Mouse (Mus musculus) liver, embryonic 11.5 days (tissue): ENCODE data around the gene Sorbs2. TPM values are rescaled to one million over a fixed set of nuclear protein-coding genes. Genes with fewer than 3 reads are reported as not detected.

Source experiments
- ATAC-seq: fragments of 200-750 bp; cut with Nextera tagmentation; replicated peaks from 2 replicates; pipeline ENCODE4 v1.8.0; 2017; ENCODE audit warnings: moderate number of reproducible peaks, mild to moderate bottlenecking, moderate TSS enrichment, moderate library complexity; ENCODE audit not compliant: low FRiP score
- DNase-seq: peaks from one replicate; pipeline ENCODE4 v3.0.0-alpha.2; 2017; ENCODE audit warnings: low spot score
- H3K27ac ChIP-seq: fragments of 300-500 bp; sonication (generic); 2 replicates; pipeline ENCODE4 v1.5.1; 2014; ENCODE audit warnings: mild to moderate bottlenecking, low read depth, low read length, control low read depth
- H3K27me3 ChIP-seq: fragments of 300-500 bp; sonication (generic); replicated peaks from 2 replicates; pipeline ENCODE4 v1.6.1; 2014; ENCODE audit warnings: low read length, mixed read lengths; ENCODE audit not compliant: control insufficient read depth, insufficient read depth
- H3K36me3 ChIP-seq: fragments of 300-500 bp; sonication (generic); 2 replicates; pipeline ENCODE4 v1.6.1; 2014; ENCODE audit warnings: mild to moderate bottlenecking, low read length, moderate library complexity, mixed read lengths; ENCODE audit not compliant: control insufficient read depth, insufficient read depth
- H3K4me1 ChIP-seq: fragments of 300-500 bp; sonication (generic); replicated peaks from 2 replicates; pipeline ENCODE4 v1.6.1; 2014; ENCODE audit warnings: low read length, mixed read lengths; ENCODE audit not compliant: control insufficient read depth, insufficient read depth
- H3K4me2 ChIP-seq: fragments of 300-500 bp; sonication (generic); 2 replicates; pipeline ENCODE4 v1.6.1; 2014; ENCODE audit warnings: mild to moderate bottlenecking, control low read depth, moderate library complexity
- H3K4me3 ChIP-seq: fragments of 300-500 bp; sonication (generic); 2 replicates; pipeline ENCODE4 v1.5.1; 2014; ENCODE audit warnings: low read depth, low read length, control low read depth
- H3K9ac ChIP-seq: fragments of 300-500 bp; sonication (generic); 2 replicates; pipeline ENCODE4 v1.6.1; 2014; ENCODE audit warnings: low read depth, low read length, control low read depth
- H3K9me3 ChIP-seq: fragments of 300-500 bp; sonication (generic); 2 replicates; pipeline ENCODE4 v1.6.1; 2016; ENCODE audit warnings: low read length, inconsistent platforms, mixed read lengths; ENCODE audit not compliant: control insufficient read depth
- WGBS: fragments of 180-500 bp; shearing (Covaris S2); extraction: QIAGEN DNeasy Blood & Tissue Kit; methylation state at CpG from one replicate; pipeline ENCODE4 v1.1.7; 2014; 5-methylcytosine and 5-hydroxymethylcytosine counted together
- polyA plus RNA-seq: library from polyadenylated mRNA; unstranded; fragments of >200 nt; fragmentation: Nextera tagmentation; extraction: Ambion mirVana; gene quantifications from 2 replicates; pipeline ENCODE4 v1.2.1, GENCODE M21; 2014

Sorbs2 gene
- polyA plus RNA-seq, 1 experiment from 2014 or later = 5.7 TPM

DNA sequence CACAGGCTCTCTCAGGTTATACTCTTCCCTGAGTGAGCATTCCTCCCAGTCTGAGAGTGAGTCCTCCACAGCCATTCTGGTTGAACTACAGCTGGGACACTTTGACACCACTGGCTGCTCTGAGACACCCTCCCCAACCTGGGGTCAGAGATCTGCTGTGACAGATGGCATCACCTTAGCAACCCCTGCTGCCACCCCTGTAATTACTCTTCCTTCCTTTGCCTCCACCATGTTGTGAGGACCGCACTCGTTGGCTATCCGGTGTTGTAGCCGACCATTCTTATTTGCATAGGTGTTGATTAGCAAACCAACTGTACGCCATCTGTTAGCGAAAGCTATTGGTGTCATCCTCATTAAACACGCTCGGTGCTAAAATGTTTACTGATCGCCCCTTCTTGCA lies 247.9 kb downstream of the Sorbs2 start:
- no peak for ATAC-seq
- 93% methylated on average over 9 of the region's 9 CpGs for WGBS

DNA sequence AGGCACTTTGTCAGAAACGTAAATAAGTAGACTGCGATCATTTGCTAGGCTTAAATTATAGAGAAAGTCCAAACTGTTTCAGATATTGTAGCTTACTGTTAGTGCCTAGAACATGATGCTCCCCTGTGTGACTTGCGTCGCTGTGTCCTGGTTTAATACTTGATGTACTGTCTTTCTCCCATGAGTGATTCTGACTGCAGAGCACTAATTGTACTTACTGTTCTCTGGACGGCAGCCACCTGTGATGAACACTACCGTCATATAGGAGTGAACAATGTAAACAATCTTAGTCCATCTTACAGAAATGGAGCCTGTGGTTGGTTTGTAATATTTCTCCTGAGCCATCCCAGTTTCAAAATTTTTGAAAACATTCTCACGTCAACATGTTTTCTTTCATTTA lies 248.4 kb downstream of the Sorbs2 start:
- no peaks in the 10 kb centered on the region for H3K4me1 ChIP-seq
- H3K27ac ChIP-seq = no peak overlapping the region
- H3K9ac ChIP-seq = no peak overlapping the region
- DNase-seq (no peak), ATAC-seq (no peak)
- 82% methylated on average over 7 of the region's 7 CpGs for WGBS
- H3K36me3 ChIP-seq = no peaks in the 10 kb centered on the region
- no peaks in the 10 kb centered on the region for H3K27me3 ChIP-seq
- H3K4me3 ChIP-seq = no peak overlapping the region
- no peaks in the 10 kb centered on the region for H3K9me3 ChIP-seq
- H3K4me2 ChIP-seq = no peak overlapping the region

More for the DNA sequence above, 247.9 kb downstream of the Sorbs2 start:
- H3K27me3 ChIP-seq = no peaks in the 10 kb centered on the region
- H3K27ac ChIP-seq = no peak overlapping the region
- DNase-seq = no peak
- no peaks in the 10 kb centered on the region for H3K4me1 ChIP-seq
- H3K9ac ChIP-seq = no peak overlapping the region
- H3K4me3 ChIP-seq = no peak overlapping the region
- no peaks in the 10 kb centered on the region for H3K36me3 ChIP-seq
- no peak overlapping the region for H3K4me2 ChIP-seq
- no peaks in the 10 kb centered on the region for H3K9me3 ChIP-seq

DNA sequence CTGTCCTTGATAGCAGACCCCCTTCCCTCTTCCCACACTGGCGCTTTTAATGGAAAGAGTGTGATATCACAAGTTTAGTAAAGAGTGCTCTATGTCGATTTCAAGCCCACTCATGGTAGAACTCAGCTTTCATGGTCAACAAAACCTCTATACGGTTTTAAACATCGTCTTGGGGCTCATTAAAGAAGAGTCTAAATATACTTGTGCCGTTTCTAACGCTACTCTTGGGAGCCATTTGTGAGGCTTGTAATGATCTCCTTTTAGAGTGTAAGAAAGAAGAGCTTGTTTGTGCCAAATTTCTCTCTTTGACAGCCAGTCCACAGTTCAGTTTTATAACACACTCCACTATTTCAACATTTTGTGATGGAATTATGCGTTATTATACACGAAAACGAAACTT lies 253.0 kb downstream of the Sorbs2 start:
- Histone ChIP-seq H3K36me3 (no peaks in the 10 kb centered on the region), H3K27me3 (no peaks in the 10 kb centered on the region), H3K9me3 (no peaks in the 10 kb centered on the region), H3K4me2 (no peak overlapping the region), H3K4me3 (no peak overlapping the region), H3K27ac (no peak overlapping the region), H3K4me1 (no peaks in the 10 kb centered on the region), H3K9ac (no peak overlapping the region)
- WGBS = 86% methylated on average over 9 of the region's 9 CpGs
- ATAC-seq = no peak
- DNase-seq = no peak

DNA sequence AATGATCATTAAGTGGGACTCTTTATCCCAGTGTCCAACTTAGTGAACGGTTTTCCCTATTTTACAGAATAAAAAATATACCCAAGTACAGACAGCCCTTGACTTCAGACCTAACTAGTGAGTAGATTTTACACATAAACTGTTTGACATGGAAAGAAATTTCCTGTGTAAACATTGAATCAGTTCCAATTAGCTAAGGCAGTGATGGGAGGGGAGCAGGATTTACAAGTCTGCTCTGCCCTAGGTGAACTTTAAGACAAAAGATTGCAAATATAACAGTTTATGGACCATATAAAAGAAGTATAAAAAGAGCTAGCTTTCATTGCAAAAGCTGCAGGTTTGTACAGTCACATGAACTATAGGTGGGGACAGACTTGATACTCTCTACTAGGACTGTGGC lies 253.5 kb downstream of the Sorbs2 start:
- Histone ChIP-seq H3K4me2 (no peak overlapping the region), H3K9me3 (no peaks in the 10 kb centered on the region), H3K4me1 (no peaks in the 10 kb centered on the region), H3K27ac (no peak overlapping the region), H3K9ac (no peak overlapping the region), H3K4me3 (no peak overlapping the region), H3K27me3 (no peaks in the 10 kb centered on the region), H3K36me3 (no peaks in the 10 kb centered on the region)
- no peak for DNase-seq
- ATAC-seq = no peak
- WGBS = 71% methylated on average over 1 of the region's 1 CpGs

DNA sequence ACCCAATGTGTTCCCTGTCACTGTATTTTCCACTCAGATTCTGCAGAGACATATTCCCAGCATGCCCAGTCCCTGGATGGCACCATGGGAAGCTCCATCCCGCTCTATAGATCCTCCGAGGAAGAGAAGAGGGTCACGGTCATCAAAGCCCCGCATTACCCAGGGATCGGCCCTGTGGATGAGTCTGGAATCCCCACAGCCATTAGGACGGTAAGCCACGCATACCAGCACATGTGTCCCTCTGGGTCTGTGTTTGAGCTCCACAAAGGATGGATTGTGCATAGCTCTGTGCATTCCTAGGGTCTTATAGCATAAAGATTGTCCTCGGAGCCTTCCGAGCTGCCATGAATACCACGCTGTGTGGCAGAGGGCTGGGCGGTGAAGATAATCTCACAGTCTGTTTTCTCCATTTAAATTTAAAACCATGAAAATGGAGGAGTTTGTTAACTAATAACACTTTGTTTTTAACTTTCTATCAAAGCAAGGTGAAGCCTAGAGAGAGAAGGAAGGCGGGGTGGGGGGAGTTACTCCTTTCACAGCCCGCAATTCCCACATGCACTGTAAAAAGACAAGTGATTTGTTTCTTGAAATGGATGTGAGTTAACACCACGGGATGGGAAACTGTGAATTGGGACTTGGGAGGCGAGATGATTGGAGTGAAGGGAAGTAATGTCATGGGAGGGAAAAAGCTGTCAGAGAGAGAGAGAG lies 255.5 kb downstream of the Sorbs2 start:
- ATAC-seq = no peak
- no peak for DNase-seq
- H3K4me1 ChIP-seq = no peaks in the 10 kb centered on the region
- no peak overlapping the region for H3K4me2 ChIP-seq
- no peak overlapping the region for H3K27ac ChIP-seq
- H3K9me3 ChIP-seq = no peaks in the 10 kb centered on the region
- 76% methylated on average over 15 of the region's 15 CpGs for WGBS
- no peaks in the 10 kb centered on the region for H3K36me3 ChIP-seq
- H3K9ac ChIP-seq = no peak overlapping the region
- no peaks in the 10 kb centered on the region for H3K27me3 ChIP-seq
- no peak overlapping the region for H3K4me3 ChIP-seq

DNA sequence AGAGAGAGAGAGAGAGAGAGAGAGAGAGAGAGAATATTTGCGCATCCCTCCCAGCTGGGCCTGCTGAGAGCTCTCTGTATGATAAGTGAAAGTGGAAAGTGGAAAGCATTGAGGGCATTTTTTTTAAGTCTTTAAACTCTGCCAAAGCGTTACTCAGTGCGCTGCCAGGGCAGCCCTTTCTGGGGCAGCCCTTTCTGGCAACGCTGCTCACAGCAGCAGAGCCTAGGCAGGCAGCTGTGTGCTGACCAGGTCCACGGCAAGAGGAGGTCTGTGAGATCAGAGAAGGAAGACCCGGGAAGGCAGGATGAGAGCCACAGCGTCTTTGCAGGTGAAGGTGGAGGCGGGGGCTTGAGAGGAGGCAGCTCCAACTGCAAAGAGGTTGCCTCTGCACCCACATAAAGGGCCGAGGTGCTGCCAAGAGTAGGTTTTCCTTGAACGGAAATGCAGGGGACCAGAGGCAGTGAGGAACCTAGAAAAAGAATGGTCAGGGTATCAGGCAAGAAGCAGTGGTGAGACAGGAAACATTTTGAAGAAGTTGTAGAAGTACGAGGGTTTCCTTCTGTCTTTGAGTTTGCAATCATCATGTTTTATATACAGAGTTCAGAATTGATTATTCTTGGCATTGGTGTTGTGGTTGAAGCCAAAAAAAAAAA lies 256.2 kb downstream of the Sorbs2 start:
- Histone ChIP-seq H3K9me3 (no peaks in the 10 kb centered on the region), H3K9ac (no peak overlapping the region), H3K4me3 (no peak overlapping the region), H3K4me2 (no peak overlapping the region), H3K27ac (no peak overlapping the region), H3K27me3 (no peaks in the 10 kb centered on the region), H3K4me1 (no peaks in the 10 kb centered on the region), H3K36me3 (no peaks in the 10 kb centered on the region)
- DNase-seq = no peak
- no peak for ATAC-seq
- 35% methylated on average over 11 of the region's 11 CpGs for WGBS

DNA sequence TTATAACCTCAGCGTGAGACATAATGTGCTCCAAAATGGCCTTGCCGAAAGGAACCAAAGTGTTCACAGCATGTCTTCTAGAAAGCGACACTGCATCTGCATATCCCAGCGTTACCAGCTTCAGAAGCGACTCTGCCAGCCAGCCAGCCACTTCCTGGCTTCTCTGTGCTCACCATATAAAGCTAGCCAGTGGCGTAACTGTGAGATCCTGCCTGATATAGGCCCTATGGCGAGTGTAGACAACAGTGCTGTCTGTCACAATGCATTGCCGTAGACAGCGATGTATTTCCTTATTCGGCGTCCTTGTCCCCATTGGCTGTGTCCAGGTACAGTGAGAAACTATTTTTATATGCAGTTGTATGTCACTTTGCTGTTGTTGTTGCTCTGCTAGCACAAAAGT lies 258.6 kb downstream of the Sorbs2 start:
- Histone ChIP-seq H3K27me3 (no peaks in the 10 kb centered on the region), H3K4me3 (no peak overlapping the region), H3K9ac (no peak overlapping the region), H3K4me2 (no peak overlapping the region), H3K4me1 (no peaks in the 10 kb centered on the region), H3K9me3 (no peaks in the 10 kb centered on the region), H3K36me3 (no peaks in the 10 kb centered on the region), H3K27ac (no peak overlapping the region)
- ATAC-seq (no peak), DNase-seq (no peak)
- 58% methylated on average over 11 of the region's 11 CpGs for WGBS

DNA sequence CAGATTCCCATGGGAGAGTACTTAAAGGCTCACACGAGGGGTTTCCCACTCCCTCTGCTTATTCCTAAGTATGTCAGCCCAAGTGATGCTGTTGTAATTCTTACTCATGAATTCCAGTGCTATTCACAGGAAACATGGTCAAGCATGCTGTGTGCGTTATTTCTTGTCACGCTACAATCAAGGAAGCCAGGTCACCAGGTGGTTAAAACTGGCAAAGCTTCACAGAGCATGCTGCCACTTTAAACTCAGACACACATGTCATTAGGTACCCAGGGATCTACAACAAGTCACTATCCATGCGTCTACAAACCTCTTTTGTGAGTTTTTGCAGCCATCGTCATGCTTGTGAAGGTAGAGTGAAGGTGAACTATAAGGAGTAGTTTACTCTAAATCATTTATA lies 267.3 kb downstream of the Sorbs2 start:
- Histone ChIP-seq H3K9ac (no peak overlapping the region), H3K4me3 (no peak overlapping the region), H3K4me2 (no peak overlapping the region), H3K9me3 (no peaks in the 10 kb centered on the region), H3K27me3 (no peaks in the 10 kb centered on the region), H3K36me3 (no peaks in the 10 kb centered on the region), H3K27ac (no peak overlapping the region), H3K4me1 (no peaks in the 10 kb centered on the region)
- WGBS = 88% methylated on average over 5 of the region's 5 CpGs
- ATAC-seq (no peak), DNase-seq (no peak)

DNA sequence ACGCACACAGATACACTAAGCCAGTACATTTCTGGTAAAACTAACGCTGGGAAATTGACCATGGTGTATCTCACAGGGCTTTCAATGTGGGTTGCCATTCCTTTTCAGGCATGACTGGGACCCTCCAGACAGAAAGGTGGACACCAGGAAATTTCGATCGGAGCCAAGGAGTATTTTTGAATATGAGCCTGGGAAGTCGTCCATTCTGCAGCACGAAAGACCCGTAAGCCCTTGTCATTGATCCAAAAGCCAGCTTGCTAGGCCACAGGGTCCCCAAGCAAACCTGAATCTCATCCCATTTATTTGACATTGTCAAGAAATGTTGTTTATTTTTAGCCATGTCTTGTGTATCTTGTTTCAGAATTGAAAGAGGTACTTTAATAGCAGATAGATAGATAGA lies 267.9 kb downstream of the Sorbs2 start:
- no peaks in the 10 kb centered on the region for H3K4me1 ChIP-seq
- no peak overlapping the region for H3K27ac ChIP-seq
- no peaks in the 10 kb centered on the region for H3K36me3 ChIP-seq
- H3K9me3 ChIP-seq = no peaks in the 10 kb centered on the region
- H3K9ac ChIP-seq = no peak overlapping the region
- H3K27me3 ChIP-seq = no peaks in the 10 kb centered on the region
- no peak overlapping the region for H3K4me3 ChIP-seq
- no peak for DNase-seq
- H3K4me2 ChIP-seq = no peak overlapping the region
- WGBS = 90% methylated on average over 7 of the region's 7 CpGs
- no peak for ATAC-seq
